Mouse (Mus musculus) limb, embryonic 11.5 days (tissue): ENCODE data around the gene Dad1. TPM values are rescaled to one million over a fixed set of nuclear protein-coding genes. Genes with fewer than 3 reads are reported as not detected.

Source experiments
- ATAC-seq: fragments of 200-750 bp; cut with Nextera tagmentation; 2 replicates; pipeline ENCODE4 v1.8.0; 2017; ENCODE audit warnings: low read depth; ENCODE audit not compliant: insufficient number of reproducible peaks, low FRiP score, low TSS enrichment
- DNase-seq: peaks from one replicate; pipeline ENCODE4 v3.0.0-alpha.2; 2015; ENCODE audit warnings: low spot score
- H3K27ac ChIP-seq: fragments of 300-500 bp; sonication (generic); replicated peaks from 2 replicates; pipeline ENCODE4 v1.5.1; 2014; ENCODE audit warnings: low read depth, mild to moderate bottlenecking, low read length
- H3K27me3 ChIP-seq: fragments of 300-500 bp; sonication (generic); 2 replicates; pipeline ENCODE4 v1.6.1; 2014; ENCODE audit warnings: mild to moderate bottlenecking, low read length, mixed read lengths; ENCODE audit not compliant: control insufficient read depth, insufficient read depth
- H3K36me3 ChIP-seq: fragments of 300-500 bp; sonication (generic); 2 replicates; pipeline ENCODE4 v1.6.1; 2014; ENCODE audit warnings: mild to moderate bottlenecking, low read length, moderate library complexity, mixed read lengths; ENCODE audit not compliant: control insufficient read depth, insufficient read depth
- H3K4me1 ChIP-seq: fragments of 300-500 bp; sonication (generic); 2 replicates; pipeline ENCODE4 v1.6.1; 2014; ENCODE audit warnings: low read length, mixed read lengths; ENCODE audit not compliant: control insufficient read depth, insufficient read depth
- H3K4me2 ChIP-seq: fragments of 300-500 bp; sonication (generic); 2 replicates; pipeline ENCODE4 v1.6.1; 2014; ENCODE audit warnings: low read depth, mild to moderate bottlenecking, moderate library complexity; ENCODE audit not compliant: severe bottlenecking
- H3K4me3 ChIP-seq: fragments of 300-500 bp; sonication (generic); 2 replicates; pipeline ENCODE4 v1.5.1; 2014; ENCODE audit warnings: low read depth, low read length
- H3K9ac ChIP-seq: fragments of 300-500 bp; sonication (generic); 2 replicates; pipeline ENCODE4 v1.6.1; 2014; ENCODE audit warnings: mild to moderate bottlenecking, low read length
- H3K9me3 ChIP-seq: fragments of 300-500 bp; sonication (generic); 2 replicates; pipeline ENCODE4 v1.6.1; 2016; ENCODE audit warnings: low read length; ENCODE audit not compliant: control insufficient read depth
- WGBS: fragments of 180-500 bp; shearing (Covaris S2); extraction: QIAGEN DNeasy Blood & Tissue Kit; methylation state at CpG from one replicate; pipeline ENCODE4 v1.1.7; 2014; 5-methylcytosine and 5-hydroxymethylcytosine counted together
- polyA plus RNA-seq: library from polyadenylated mRNA; unstranded; fragments of >200 nt; fragmentation: Nextera tagmentation; extraction: Ambion mirVana; gene quantifications from 2 replicates; pipeline ENCODE4 v1.2.1, GENCODE M21; 2014

Gene Dad1
- polyA plus RNA-seq, 1 experiment from 2014 or later, result 250 TPM

DNA sequence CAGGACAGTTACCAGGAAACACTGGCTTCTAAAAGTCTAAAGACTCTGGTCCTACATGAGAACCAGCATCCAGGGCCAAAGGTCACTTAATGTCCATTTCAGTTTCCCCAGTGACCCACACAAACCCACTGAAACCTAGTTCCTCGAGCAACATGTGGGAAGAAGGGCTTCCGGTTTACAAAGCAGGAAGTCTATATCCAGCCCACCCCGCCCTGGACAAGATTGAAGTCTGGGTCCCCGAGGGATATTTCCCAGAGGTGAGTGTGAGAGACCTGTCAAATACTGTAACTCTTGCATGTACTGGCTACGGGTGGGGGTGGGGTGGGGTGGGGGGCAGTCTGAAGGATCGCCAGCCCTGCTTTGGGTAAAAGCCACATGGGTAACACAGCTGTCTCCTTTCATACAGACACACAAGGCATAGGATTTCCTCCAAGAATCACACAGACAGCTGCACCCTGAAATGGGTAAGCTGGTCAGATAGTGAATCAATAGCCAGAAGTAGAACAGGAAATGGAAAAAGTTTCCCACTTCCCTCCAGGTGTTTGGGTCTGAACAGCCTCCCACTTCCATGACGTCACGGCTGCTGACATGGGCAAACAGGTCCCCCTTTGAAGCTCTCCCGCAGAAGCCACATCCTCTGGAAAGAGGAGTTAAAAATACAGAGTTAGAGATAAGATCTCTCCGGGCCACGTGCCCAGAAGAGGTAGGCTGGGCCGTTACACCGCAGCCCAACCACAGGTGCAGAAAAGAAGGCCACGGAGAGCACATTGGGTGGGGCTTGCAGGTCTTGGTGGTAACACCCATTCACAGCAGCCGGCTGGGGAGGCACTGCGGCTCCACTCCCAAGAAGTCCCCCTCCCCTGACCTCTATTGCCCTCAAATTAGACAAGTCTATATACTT, 26.7 kb downstream of the Dad1 start:
- ATAC-seq, result 0 out of 2 replicates have a peak, but pooled peaks have one; percentile 2
- 48% methylated on average over 16 of the region's 16 CpGs for WGBS
- H3K27ac ChIP-seq, result no peak overlapping the region
- no peaks in the 10 kb centered on the region for H3K36me3 ChIP-seq
- peaks cover 11% of the 10 kb centered on the region; the same call in 1 of the 2 replicates for H3K4me1 ChIP-seq
- H3K9ac ChIP-seq, result no peak overlapping the region
- no peaks in the 10 kb centered on the region for H3K27me3 ChIP-seq
- H3K4me2 ChIP-seq, result peak overlapping the region; percentile 12; the same call in 1 of the 2 replicates
- H3K4me3 ChIP-seq, result no peak overlapping the region
- H3K9me3 ChIP-seq, result no peaks in the 10 kb centered on the region
- DNase-seq, result no peak

GRCm38 (mm10) chr14:54225725-54226124, 28.2 kb downstream of the Dad1 start:
- 81% methylated on average over 11 of the region's 11 CpGs for WGBS
- Histone ChIP-seq H3K4me1 (peaks cover 11% of the 10 kb centered on the region; the same call in 1 of the 2 replicates), H3K9me3 (no peaks in the 10 kb centered on the region), H3K4me2 (no peak overlapping the region), H3K36me3 (no peaks in the 10 kb centered on the region), H3K4me3 (no peak overlapping the region), H3K27ac (no peak overlapping the region), H3K27me3 (no peaks in the 10 kb centered on the region), H3K9ac (no peak overlapping the region)
- no peak for ATAC-seq
- DNase-seq, result no peak

DNA sequence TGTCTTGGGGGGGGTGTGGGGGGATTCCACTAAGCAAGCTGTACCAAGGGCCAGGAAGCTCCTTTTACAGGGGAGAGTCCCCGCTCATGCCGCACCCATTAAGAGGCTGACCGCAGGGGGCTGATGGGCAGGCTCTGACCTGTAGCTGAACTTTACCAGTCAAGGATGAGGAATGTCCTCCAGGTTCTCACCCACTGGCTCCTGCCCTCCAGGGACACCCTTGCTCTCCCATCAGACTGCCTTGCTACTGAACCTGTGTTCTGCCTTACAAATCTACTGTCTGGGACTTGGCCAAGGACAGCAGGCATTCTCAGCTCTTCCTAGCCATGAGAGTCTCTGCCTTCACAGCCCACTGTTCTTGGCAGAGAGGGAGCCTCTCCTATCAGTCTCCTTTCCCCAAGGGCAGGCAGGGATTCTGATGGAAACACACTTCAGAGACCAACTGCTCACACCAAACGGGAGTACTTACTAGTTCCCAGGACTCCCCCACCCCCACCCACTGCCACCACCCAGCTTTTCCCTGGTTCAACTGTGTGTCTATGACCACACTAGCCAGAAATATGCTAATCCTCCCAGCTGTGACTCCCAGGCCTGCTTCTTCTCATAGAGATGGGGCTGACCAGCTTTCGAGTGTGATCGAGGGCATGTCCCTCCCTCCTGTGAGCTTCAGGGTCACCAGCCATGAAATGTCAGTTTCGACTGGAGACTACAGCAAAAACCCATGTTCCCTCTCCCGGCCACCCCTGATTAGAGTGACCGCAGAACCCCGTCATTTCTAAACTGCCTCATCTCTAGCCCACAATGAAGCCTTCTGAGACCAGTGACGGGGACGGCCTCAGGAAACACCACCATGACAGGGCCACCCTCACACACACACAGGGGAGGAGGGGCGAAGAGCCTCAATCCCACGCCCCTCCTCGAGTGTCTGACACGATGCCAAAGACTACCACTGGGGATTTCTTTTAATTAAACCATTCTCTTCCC, 29.1 kb downstream of the Dad1 start:
- no peaks in the 10 kb centered on the region for H3K9me3 ChIP-seq
- no peak overlapping the region for H3K9ac ChIP-seq
- ATAC-seq (no peak), DNase-seq (no peak)
- no peak overlapping the region for H3K4me2 ChIP-seq
- H3K4me3 ChIP-seq, result no peak overlapping the region
- H3K27ac ChIP-seq, result no peak overlapping the region
- H3K36me3 ChIP-seq, result no peaks in the 10 kb centered on the region
- H3K27me3 ChIP-seq, result no peaks in the 10 kb centered on the region
- peaks cover 11% of the 10 kb centered on the region; the same call in 1 of the 2 replicates for H3K4me1 ChIP-seq
- WGBS, result 55% methylated on average over 16 of the region's 16 CpGs

- Histone ChIP-seq H3K4me1 (peaks cover 14% of the 10 kb centered on the region), H3K27me3 (no peaks in the 10 kb centered on the region), H3K9me3 (no peaks in the 10 kb centered on the region), H3K9ac (no peak overlapping the region), H3K27ac (no peak overlapping the region), H3K4me2 (no peak overlapping the region), H3K36me3 (no peaks in the 10 kb centered on the region), H3K4me3 (no peak overlapping the region)
- 82% methylated on average over 5 of the region's 5 CpGs for WGBS
- ATAC-seq, result no peak
- no peak for DNase-seq
Measured at GRCm38 (mm10) chr14:54224064-54224417, 29.9 kb downstream of the Dad1 start.

- H3K4me1 ChIP-seq, result peaks cover 12% of the 10 kb centered on the region
- no peak overlapping the region for H3K4me2 ChIP-seq
- no peaks in the 10 kb centered on the region for H3K36me3 ChIP-seq
- 52% methylated on average over 13 of the region's 13 CpGs for WGBS
- no peak overlapping the region for H3K9ac ChIP-seq
- no peaks in the 10 kb centered on the region for H3K9me3 ChIP-seq
- DNase-seq (no peak), ATAC-seq (no peak)
- H3K4me3 ChIP-seq, result no peak overlapping the region
- H3K27ac ChIP-seq, result no peak overlapping the region
- no peaks in the 10 kb centered on the region for H3K27me3 ChIP-seq
Measured at GRCm38 (mm10) chr14:54223315-54224063, 30.4 kb downstream of the Dad1 start.

GRCm38 (mm10) chr14:54222289-54222727, 31.6 kb downstream of the Dad1 start:
- no peak overlapping the region for H3K4me2 ChIP-seq
- no peak overlapping the region for H3K9ac ChIP-seq
- no peaks in the 10 kb centered on the region for H3K36me3 ChIP-seq
- H3K27me3 ChIP-seq, result no peaks in the 10 kb centered on the region
- H3K27ac ChIP-seq, result no peak overlapping the region
- DNase-seq (no peak), ATAC-seq (no peak)
- 80% methylated on average over 8 of the region's 8 CpGs for WGBS
- H3K4me3 ChIP-seq, result no peak overlapping the region
- peaks cover 8% of the 10 kb centered on the region for H3K4me1 ChIP-seq
- H3K9me3 ChIP-seq, result no peaks in the 10 kb centered on the region

DNA sequence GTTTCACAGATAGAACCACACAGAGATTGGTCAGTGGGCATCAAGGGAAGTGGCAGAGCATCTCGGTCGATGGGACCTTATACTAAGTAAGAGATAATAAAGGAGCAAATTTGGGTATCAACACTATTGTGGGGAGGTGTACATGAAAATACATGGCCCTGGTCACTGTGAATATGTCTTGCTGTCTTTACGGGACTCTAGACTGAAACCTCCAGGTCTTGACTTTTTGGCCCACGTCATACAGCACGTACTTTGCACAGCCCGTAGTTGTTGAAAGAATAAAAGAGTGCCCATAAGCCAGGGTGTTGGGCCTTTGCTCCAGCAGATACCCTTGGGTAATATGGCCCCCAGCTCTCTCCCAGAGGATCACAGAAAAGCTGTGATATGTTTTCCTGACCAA, 32.3 kb downstream of the Dad1 start:
- DNase-seq, result no peak
- H3K4me1 ChIP-seq, result peaks cover 8% of the 10 kb centered on the region
- no peak overlapping the region for H3K9ac ChIP-seq
- WGBS, result 94% methylated on average over 6 of the region's 6 CpGs
- H3K27me3 ChIP-seq, result no peaks in the 10 kb centered on the region
- H3K4me3 ChIP-seq, result no peak overlapping the region
- no peak overlapping the region for H3K27ac ChIP-seq
- no peaks in the 10 kb centered on the region for H3K36me3 ChIP-seq
- no peak for ATAC-seq
- no peak overlapping the region for H3K4me2 ChIP-seq
- no peaks in the 10 kb centered on the region for H3K9me3 ChIP-seq
